Mouse (Mus musculus) heart, postnatal 0 days (tissue): Measurements from ENCODE around the gene Lrp8.

Source experiments
- CTCF ChIP-seq: IDR thresholded peaks from 2 replicates; pipeline ENCODE4 v1.5.1; 2016; ENCODE audit warnings: antibody characterized with exemption, control low read depth, low read depth
- EP300 ChIP-seq: IDR thresholded peaks from 2 replicates; pipeline ENCODE4 v1.6.1; 2016; ENCODE audit warnings: antibody characterized with exemption, low read depth

DNA sequence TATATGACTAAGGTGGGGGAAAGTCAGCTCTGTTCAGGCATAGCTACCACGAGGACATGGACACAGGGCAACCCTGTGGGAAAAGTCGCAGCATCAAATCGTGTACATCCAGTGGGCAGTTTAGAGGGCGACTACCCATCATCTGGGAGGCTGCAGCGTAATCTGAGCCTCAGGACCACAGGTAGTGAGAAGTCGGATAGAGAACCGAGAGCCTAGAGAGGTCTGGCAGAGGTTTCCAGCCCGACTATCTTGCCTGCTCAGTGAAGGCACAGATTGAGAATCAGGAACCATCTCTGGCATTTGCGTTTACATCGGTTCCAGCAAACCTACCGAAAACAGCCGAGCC, 87.3 kb downstream of the Lrp8 start:
- TF ChIP-seq CTCF, result no peak
- no peak for TF ChIP-seq EP300
